Comparison of ENCODE assay signal across 1 mouse cellular context in genomic region chr11:120525959-120526358, GRCm38 (mm10).
TF ChIP-seq lines count a peak whose summit lies in the region.

No protein-coding gene starts in this region.

TF ChIP-seq in MEL, 35 proteins besides CTCF, POLR2A, EP300 and RAD21 (continued from another document):
- TF ChIP-seq MXI1 (IDR thresholded peaks at IDR 0.05; ENCODE audit: low read depth, low read length) (0 out of 2 replicates have a peak, but pooled peaks have one; percentile 29), GABPA (IDR thresholded peaks at IDR 0.05; ENCODE audit: low read depth, low read length) (no peak), ZC3H11A (IDR thresholded peaks at IDR 0.05; ENCODE audit: low read depth, low read length) (no peak), SMC3 (IDR thresholded peaks at IDR 0.05; ENCODE audit: low read depth, low read length) (no peak), TCF12 (IDR thresholded peaks at IDR 0.05; ENCODE audit: low read depth, low read length) (0 out of 2 replicates have a peak, but pooled peaks have one; percentile 27), POLR2AphosphoS2 (IDR thresholded peaks at IDR 0.05; ENCODE audit: low read length) (peak; percentile 79), JUND (IDR thresholded peaks at IDR 0.05; ENCODE audit: low read depth, low read length) (no peak), USF1 (IDR thresholded peaks at IDR 0.05; ENCODE audit: low read depth, low read length) (no peak), BHLHE40 (IDR thresholded peaks at IDR 0.05; ENCODE audit: borderline replicate concordance, low read depth, low read length) (no peak), MAX (IDR thresholded peaks at IDR 0.05; ENCODE audit: low read length) (no peak), ZMIZ1 (IDR thresholded peaks at IDR 0.05; ENCODE audit: low read depth, low read length) (peak; percentile 86), RCOR1 (IDR thresholded peaks at IDR 0.05; ENCODE audit: low read depth, low read length) (no peak), ELF1 (IDR thresholded peaks at IDR 0.05; ENCODE audit: low read depth, low read length) (peak; percentile 93), MAFK (IDR thresholded peaks at IDR 0.05; ENCODE audit: borderline replicate concordance, low read depth, low read length) (no peak), KAT2A (conservative IDR thresholded peaks at IDR 0.05; ENCODE audit: low read depth, low read length) (no peak), SIN3A (IDR thresholded peaks at IDR 0.05; ENCODE audit: low read length) (peak; percentile 58), ETS1 (IDR thresholded peaks at IDR 0.05; ENCODE audit: low read depth, low read length) (no peak; the same call in 1 of the 2 replicates), MYC (IDR thresholded peaks at IDR 0.05; ENCODE audit: low read depth, low read length) (peak; percentile 47; the same call in 1 of the 2 replicates), HCFC1 (IDR thresholded peaks at IDR 0.05; ENCODE audit: low read depth, low read length) (peak; percentile 83), MEF2A (IDR thresholded peaks at IDR 0.05; ENCODE audit: extremely low read depth, insufficient replicate concordance, low read depth, low read length, poor library complexity, severe bottlenecking) (no peak), ZNF384 (IDR thresholded peaks at IDR 0.05; ENCODE audit: low read depth, low read length) (no peak), UBTF (IDR thresholded peaks at IDR 0.05; ENCODE audit: borderline replicate concordance, insufficient read depth, low read depth, low read length) (no peak), CHD2 (IDR thresholded peaks at IDR 0.05; ENCODE audit: low read length) (peak; percentile 69), NELFE (IDR thresholded peaks at IDR 0.05; ENCODE audit: low read depth, low read length) (peak; percentile 67), TAL1 (IDR thresholded peaks at IDR 0.05; ENCODE audit: low read length) (no peak)
